Comparison of ENCODE assay signal across 24 mouse cellular contexts in genomic region chr9:65657218-65657617, GRCm38 (mm10).
"Had no signal": no experiment of that assay in that cellular context is flagged by ENCODE, and none has a peak within 500 bp of the region (broad histone marks: within the 10 kb centered on the region; RNA-seq: fewer than 3 reads in every experiment).

No protein-coding gene starts in this region.

- H3K27ac ChIP-seq: heart, embryonic 13.5 days; heart, embryonic 15.5 days; hindbrain, embryonic 13.5 days; hindbrain, embryonic 15.5 days; hindbrain, postnatal 0 days; kidney, embryonic 15.5 days; kidney, postnatal 0 days; limb, embryonic 13.5 days; limb, embryonic 15.5 days; liver, embryonic 12.5 days; liver, embryonic 14.5 days had no signal

- DNase-seq: gastrocnemius, postnatal 14 days; gastrocnemius, postnatal 36 days; heart, adult 18-20 months; heart, postnatal 14 days; heart, postnatal 36 days; kidney, adult 11 months; kidney, adult 2 months; kidney, adult 9 months; kidney, postnatal 14 days; kidney, postnatal 36 days; layer of hippocampus, adult 9-11 months; layer of hippocampus, postnatal 36 days; left cerebral cortex, postnatal 4 days had no signal

- H3K27me3 ChIP-seq: heart, embryonic 13.5 days; heart, embryonic 15.5 days; hindbrain, embryonic 13.5 days; hindbrain, embryonic 15.5 days; kidney, embryonic 15.5 days; limb, embryonic 13.5 days; limb, embryonic 15.5 days; liver, embryonic 12.5 days had no signal

- H3K36me3 ChIP-seq: heart, embryonic 15.5 days; hindbrain, embryonic 13.5 days; hindbrain, embryonic 15.5 days; kidney, embryonic 15.5 days; limb, embryonic 13.5 days; limb, embryonic 15.5 days; liver, embryonic 12.5 days had no signal

- H3K9me3 ChIP-seq: heart, embryonic 13.5 days; heart, embryonic 15.5 days; hindbrain, embryonic 13.5 days; hindbrain, embryonic 15.5 days; kidney, embryonic 15.5 days; limb, embryonic 13.5 days; limb, embryonic 15.5 days; liver, embryonic 12.5 days had no signal

- H3K4me3 ChIP-seq: heart, embryonic 13.5 days; heart, embryonic 15.5 days; hindbrain, embryonic 13.5 days; hindbrain, embryonic 15.5 days; kidney, embryonic 15.5 days; limb, embryonic 13.5 days; limb, embryonic 15.5 days; liver, embryonic 12.5 days had no signal

- H3K4me1 ChIP-seq: hindbrain, embryonic 13.5 days; hindbrain, embryonic 15.5 days; limb, embryonic 15.5 days had no signal
